Mouse (Mus musculus) embryonic facial prominence, embryonic 12.5 days (tissue): ENCODE data around the gene Pold1. TPM values are rescaled to one million over a fixed set of nuclear protein-coding genes. Genes with fewer than 3 reads are reported as not detected.
A peak's percentile ranks its signal among the peaks of the same experiment; 100 is the strongest.

Source experiments
- ATAC-seq: fragments of 200-750 bp; cut with Nextera tagmentation; 2 replicates; pipeline ENCODE4 v1.8.0; 2017; ENCODE audit not compliant: insufficient number of reproducible peaks, insufficient read depth, low FRiP score, low TSS enrichment
- H3K27ac ChIP-seq: fragments of 300-500 bp; sonication (generic); 2 replicates; pipeline ENCODE4 v1.5.1; 2016; ENCODE audit warnings: mild to moderate bottlenecking
- H3K27me3 ChIP-seq: fragments of 300-500 bp; sonication (generic); 2 replicates; pipeline ENCODE4 v1.6.1; 2016; ENCODE audit warnings: mild to moderate bottlenecking, moderate library complexity
- H3K36me3 ChIP-seq: fragments of 300-500 bp; sonication (generic); 2 replicates; pipeline ENCODE4 v1.6.1; 2016; ENCODE audit warnings: mild to moderate bottlenecking
- H3K4me1 ChIP-seq: fragments of 300-500 bp; sonication (generic); 2 replicates; pipeline ENCODE4 v1.6.1; 2016
- H3K4me2 ChIP-seq: fragments of 300-500 bp; sonication (generic); replicated peaks from 2 replicates; pipeline ENCODE4 v1.6.1; 2016; ENCODE audit warnings: mild to moderate bottlenecking, moderate library complexity
- H3K4me3 ChIP-seq: fragments of 300-500 bp; sonication (generic); 2 replicates; pipeline ENCODE4 v1.5.1; 2016; ENCODE audit warnings: mild to moderate bottlenecking
- H3K9ac ChIP-seq: fragments of 300-500 bp; sonication (generic); 2 replicates; pipeline ENCODE4 v1.6.1; 2016; ENCODE audit warnings: mild to moderate bottlenecking, moderate library complexity
- H3K9me3 ChIP-seq: fragments of 300-500 bp; sonication (generic); 2 replicates; pipeline ENCODE4 v1.6.1; 2016; ENCODE audit warnings: mild to moderate bottlenecking, moderate library complexity
- WGBS: fragments of 180-500 bp; shearing (Covaris S2); methylation state at CpG from one replicate; pipeline ENCODE4 v1.1.7; 2016; 5-methylcytosine and 5-hydroxymethylcytosine counted together
- polyA plus RNA-seq: library from polyadenylated mRNA; unstranded; fragments of >200 nt; fragmentation: Nextera tagmentation; extraction: Ambion mirVana; gene quantifications from 2 replicates; pipeline ENCODE4 v1.2.1, GENCODE M21; 2016

Gene Pold1
- polyA plus RNA-seq, 1 experiment from 2014 or later: 125 TPM

DNA sequence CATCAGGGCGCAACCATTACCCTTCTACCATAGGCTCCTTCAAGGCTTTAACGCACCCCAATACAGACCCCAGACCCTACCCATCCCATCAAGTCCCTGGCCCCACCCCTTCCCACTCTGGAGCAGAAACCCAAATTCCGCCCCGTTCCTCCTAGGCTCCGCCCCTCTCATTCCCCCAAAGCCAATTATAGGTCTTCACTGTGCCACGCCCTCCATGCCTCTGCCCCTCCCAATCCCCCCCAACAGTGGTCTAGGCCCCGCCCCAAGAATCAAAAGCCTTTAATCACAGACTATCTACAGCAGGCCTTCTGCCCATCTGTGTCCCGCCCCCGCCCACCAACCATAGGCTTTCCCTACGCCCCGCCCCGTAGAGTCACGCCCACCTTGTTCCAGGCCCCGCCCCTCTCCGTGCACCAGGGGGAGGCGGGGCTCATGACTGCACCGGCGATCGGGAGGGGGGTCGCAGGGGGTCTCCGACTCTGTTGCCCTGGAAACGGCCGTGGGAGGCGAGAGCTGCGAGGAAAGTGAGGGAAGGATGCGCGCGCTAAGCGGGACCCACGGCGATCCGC is 4.6 kb upstream of the Pold1 start:
- Histone ChIP-seq H3K9ac (peak overlapping the region; percentile 48), H3K36me3 (peaks cover 28% of the 10 kb centered on the region), H3K9me3 (no peaks in the 10 kb centered on the region), H3K27ac (peak overlapping the region; percentile 96), H3K27me3 (no peaks in the 10 kb centered on the region), H3K4me3 (peak overlapping the region; percentile 74), H3K4me1 (peaks cover 9% of the 10 kb centered on the region), H3K4me2 (peak overlapping the region; percentile 47)
- ATAC-seq: peak; percentile 68
- WGBS: under 1% methylated on average over 31 of the region's 32 CpGs

DNA sequence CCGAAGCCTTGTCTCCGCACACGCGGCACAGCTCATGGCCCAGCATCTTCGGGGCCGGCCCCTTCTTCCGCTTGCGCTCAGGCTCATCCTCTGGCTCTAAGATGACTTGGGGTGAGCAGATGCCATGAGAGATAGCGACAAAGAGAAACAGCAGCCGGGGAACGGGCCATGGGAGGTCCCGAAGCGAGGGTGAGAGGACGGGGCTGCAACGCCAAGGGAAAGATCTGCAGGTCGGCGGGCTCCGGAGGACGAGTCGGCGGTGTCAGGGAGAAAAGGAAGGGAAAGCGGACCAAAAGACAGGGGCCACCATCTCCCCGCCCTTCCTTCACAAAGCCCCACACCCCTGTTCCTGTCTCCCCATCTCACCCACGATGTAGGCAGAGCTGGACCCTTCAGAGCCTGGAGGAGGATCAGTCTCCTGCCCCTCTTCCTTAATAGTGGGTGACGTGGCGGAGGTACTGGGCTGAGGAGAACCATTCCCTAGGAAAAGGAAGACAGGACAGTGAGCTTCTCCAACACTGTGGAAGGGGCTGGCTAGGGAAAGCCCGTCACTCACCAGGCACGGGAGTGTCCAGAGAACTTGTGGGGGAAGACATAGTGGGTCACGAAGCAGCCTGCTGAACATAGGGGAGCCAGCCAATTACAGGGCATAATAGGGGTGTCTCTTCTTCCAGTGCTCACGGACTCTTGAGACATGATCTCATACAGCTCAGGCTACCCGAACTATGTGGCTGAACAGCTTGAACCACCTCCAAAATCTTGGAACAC is 3.7 kb upstream of the Pold1 start:
- Histone ChIP-seq H3K9ac (0 out of 2 replicates have a peak overlapping the region, but pooled peaks have one; percentile 12), H3K4me3 (peak overlapping the region; percentile 74), H3K9me3 (no peaks in the 10 kb centered on the region), H3K36me3 (peaks cover 28% of the 10 kb centered on the region), H3K27ac (peak overlapping the region; percentile 96; the same call in 1 of the 2 replicates), H3K4me2 (peak overlapping the region; percentile 47), H3K4me1 (peaks cover 15% of the 10 kb centered on the region), H3K27me3 (no peaks in the 10 kb centered on the region)
- 83% methylated on average over 29 of the region's 31 CpGs for WGBS
- no peak for ATAC-seq

DNA sequence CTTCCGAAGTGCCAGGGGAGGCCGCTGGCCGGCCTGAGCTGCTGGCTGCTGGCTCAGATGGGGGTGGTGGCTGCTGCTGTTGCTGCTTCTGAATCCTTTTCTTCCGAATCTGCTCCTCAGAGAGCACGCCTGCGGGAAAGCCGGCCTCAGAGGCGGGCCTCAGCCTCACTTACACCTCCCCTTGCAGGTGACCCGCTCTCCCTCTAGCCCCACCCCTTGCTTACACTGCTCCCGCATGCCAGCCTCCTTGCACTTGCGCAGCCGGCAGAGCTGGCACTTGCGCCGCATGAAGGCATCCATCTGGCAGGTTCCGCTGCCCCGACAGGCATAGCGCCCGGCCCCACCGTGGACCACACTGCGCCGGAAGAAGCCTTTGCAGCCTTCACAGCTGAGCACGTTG is 3.1 kb upstream of the Pold1 start:
- 80% methylated on average over 22 of the region's 22 CpGs for WGBS
- Histone ChIP-seq H3K36me3 (peaks cover 28% of the 10 kb centered on the region), H3K9ac (no peak overlapping the region), H3K4me1 (peaks cover 20% of the 10 kb centered on the region), H3K4me2 (no peak overlapping the region), H3K9me3 (no peaks in the 10 kb centered on the region), H3K27me3 (no peaks in the 10 kb centered on the region), H3K27ac (no peak overlapping the region), H3K4me3 (no peak overlapping the region)
- ATAC-seq: no peak

DNA sequence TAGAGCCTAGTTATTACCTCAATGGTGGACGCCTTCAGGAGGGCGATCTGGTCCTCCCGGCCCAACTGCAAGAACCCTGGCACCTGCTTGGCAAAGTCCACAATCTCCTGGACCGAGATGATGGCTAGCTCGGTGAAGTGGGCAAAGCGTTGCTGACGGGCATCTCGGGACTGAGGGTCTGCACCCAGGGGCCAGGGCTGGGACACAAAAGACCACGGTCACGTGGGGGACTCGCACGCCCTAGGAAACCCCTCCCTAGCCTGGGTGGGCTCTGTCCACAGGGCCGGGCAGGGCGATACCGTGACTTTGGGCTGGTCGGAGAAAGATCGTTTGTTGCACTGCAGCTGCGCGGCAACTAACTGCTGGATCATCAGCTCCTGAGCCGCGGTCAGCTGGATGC is 2.7 kb upstream of the Pold1 start:
- H3K27ac ChIP-seq: no peak overlapping the region
- WGBS: 94% methylated on average over 21 of the region's 21 CpGs
- no peak overlapping the region for H3K4me2 ChIP-seq
- peaks cover 20% of the 10 kb centered on the region for H3K4me1 ChIP-seq
- H3K36me3 ChIP-seq: peaks cover 29% of the 10 kb centered on the region
- H3K27me3 ChIP-seq: no peaks in the 10 kb centered on the region
- no peaks in the 10 kb centered on the region for H3K9me3 ChIP-seq
- no peak overlapping the region for H3K4me3 ChIP-seq
- no peak overlapping the region for H3K9ac ChIP-seq
- no peak for ATAC-seq

DNA sequence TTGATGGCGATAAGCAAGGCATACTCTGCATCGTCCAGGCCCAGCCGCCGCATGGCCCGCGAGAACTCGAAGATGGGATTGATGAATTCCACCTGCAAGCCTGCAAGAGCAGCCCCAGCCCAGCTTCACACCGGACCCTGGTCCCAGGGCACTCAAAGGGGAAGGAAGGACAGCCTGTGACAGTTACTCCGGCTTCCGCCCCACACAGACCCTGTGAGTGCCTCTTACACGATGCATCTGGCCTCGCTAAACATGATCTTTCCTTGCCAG is 1.7 kb upstream of the Pold1 start:
- Histone ChIP-seq H3K9me3 (no peaks in the 10 kb centered on the region), H3K4me3 (no peak overlapping the region)
- ATAC-seq: no peak

DNA sequence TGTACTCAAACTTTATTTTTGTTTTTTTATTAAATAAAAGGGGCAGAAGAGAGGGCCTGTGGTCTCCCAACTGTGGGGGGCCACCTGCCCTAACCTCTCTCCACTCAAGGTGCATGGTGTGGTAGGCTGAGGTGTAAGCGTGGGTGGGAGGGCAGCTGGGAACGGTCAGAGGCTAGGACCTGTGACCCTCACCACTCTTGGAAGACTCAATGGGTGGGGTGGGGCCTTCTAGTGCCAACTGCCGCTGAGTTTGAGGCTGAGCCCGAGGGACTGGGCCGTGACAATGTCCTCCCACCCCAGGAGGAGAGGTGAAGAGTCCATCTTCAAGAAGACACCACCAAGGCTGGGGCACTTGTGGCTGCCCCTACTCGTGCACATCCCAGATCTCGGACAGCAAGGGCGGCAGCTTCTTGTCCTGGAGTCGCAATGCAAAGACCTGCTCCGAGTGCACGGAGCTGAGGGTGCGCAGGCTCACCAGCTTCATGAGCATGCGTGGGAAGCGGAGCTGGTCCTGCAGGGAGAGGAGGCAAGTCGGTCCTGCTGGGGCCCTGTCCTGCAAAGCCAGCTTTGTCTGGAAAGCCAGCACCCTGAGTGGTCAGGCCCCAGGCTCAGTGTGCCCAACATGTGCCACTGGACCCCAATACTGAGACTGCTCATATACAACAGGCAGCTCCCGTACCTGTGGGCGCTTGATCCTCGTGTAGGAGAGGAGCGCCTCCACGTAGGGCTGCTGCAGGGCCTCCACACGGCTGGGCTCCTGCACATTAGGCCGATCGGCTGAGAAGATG is 1.2 kb upstream of the Pold1 start:
- no peak for ATAC-seq
- Histone ChIP-seq H3K9ac (no peak overlapping the region), H3K4me3 (no peak overlapping the region), H3K9me3 (no peaks in the 10 kb centered on the region), H3K4me2 (no peak overlapping the region), H3K4me1 (peaks cover 20% of the 10 kb centered on the region), H3K36me3 (peaks cover 33% of the 10 kb centered on the region), H3K27ac (no peak overlapping the region), H3K27me3 (no peaks in the 10 kb centered on the region)
- WGBS: 94% methylated on average over 23 of the region's 23 CpGs

More for the DNA sequence above, 1.7 kb upstream of the Pold1 start:
- Histone ChIP-seq H3K27ac (no peak overlapping the region), H3K27me3 (no peaks in the 10 kb centered on the region), H3K4me2 (no peak overlapping the region), H3K9ac (no peak overlapping the region), H3K36me3 (peaks cover 33% of the 10 kb centered on the region), H3K4me1 (peaks cover 20% of the 10 kb centered on the region)
- WGBS: 93% methylated on average over 12 of the region's 12 CpGs

DNA sequence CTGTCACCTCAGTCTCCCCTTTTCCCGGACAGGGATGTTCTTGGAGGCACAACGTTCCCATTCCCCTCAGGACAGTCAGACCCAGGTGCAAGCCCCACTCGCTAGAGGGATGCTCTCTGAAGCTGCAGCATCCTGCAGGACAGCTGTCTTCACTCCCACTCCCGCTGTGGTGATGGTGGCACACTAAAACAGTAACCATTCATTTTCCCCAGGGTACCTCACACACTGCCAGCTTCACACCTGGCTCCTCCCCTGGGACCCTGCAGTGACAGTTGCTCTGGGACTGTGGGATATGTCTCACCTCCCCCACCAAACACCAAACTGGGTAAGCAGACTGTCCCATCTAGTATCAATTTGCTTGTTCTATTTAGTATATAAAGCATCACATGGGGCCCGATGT is 924 bp downstream of the Pold1 start:
- peaks cover 33% of the 10 kb centered on the region for H3K36me3 ChIP-seq
- H3K4me1 ChIP-seq: peaks cover 15% of the 10 kb centered on the region
- H3K4me2 ChIP-seq: peak overlapping the region; percentile 77
- no peaks in the 10 kb centered on the region for H3K27me3 ChIP-seq
- H3K27ac ChIP-seq: no peak overlapping the region
- no peak for ATAC-seq
- H3K4me3 ChIP-seq: peak overlapping the region; percentile 70
- WGBS: 23% methylated on average over 5 of the region's 5 CpGs
- H3K9me3 ChIP-seq: no peaks in the 10 kb centered on the region
- H3K9ac ChIP-seq: peak overlapping the region; percentile 67

DNA sequence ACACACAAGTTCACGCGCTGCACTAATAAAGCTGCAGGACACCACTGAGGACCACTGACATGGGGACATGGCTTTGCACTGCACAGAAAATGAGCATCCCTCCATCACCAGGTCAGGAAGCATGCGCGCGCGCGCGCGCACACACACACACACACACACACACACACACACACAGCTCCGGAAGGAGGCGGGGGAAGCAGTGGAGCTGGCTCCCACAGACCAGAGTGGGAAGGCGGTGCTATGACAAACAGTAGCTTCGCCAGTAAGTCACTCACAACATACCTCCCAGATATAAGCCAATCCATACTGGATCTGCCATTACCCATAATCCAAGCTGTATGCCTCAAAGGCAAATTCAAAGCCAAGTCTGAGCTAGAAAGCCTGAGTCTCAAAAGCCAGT is 1.6 kb downstream of the Pold1 start:
- Histone ChIP-seq H3K36me3 (peaks cover 37% of the 10 kb centered on the region), H3K27ac (no peak overlapping the region), H3K4me3 (peak overlapping the region; percentile 70; the same call in 1 of the 2 replicates), H3K27me3 (no peaks in the 10 kb centered on the region), H3K4me2 (peak overlapping the region; percentile 77), H3K9ac (peak overlapping the region; percentile 67; the same call in 1 of the 2 replicates), H3K4me1 (peaks cover 11% of the 10 kb centered on the region), H3K9me3 (no peaks in the 10 kb centered on the region)
- 90% methylated on average over 13 of the region's 13 CpGs for WGBS
- no peak for ATAC-seq

DNA sequence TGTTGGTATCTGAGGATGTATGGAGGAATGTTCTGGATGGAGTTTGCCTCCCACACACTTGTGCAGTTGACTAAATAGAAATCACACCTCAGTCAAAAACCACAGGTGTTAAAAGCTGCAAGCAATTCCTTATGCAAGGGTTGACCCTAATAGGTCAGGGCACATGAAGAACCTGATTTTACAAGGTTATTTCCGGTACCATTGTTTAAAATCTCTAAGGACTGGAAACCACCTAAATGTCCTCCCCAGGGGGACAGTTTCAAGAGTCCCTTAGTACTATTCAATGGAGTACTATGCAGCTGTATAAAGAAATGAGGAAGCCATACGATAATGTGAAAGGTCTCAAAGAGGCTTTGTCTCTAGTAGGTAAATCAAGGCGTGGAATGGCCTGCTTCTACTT is 2.4 kb downstream of the Pold1 start:
- Histone ChIP-seq H3K27ac (no peak overlapping the region), H3K9ac (no peak overlapping the region), H3K4me3 (no peak overlapping the region), H3K36me3 (peaks cover 37% of the 10 kb centered on the region), H3K4me1 (peaks cover 11% of the 10 kb centered on the region), H3K4me2 (no peak overlapping the region), H3K9me3 (no peaks in the 10 kb centered on the region), H3K27me3 (no peaks in the 10 kb centered on the region)
- WGBS: 93% methylated on average over 3 of the region's 3 CpGs
- no peak for ATAC-seq

DNA sequence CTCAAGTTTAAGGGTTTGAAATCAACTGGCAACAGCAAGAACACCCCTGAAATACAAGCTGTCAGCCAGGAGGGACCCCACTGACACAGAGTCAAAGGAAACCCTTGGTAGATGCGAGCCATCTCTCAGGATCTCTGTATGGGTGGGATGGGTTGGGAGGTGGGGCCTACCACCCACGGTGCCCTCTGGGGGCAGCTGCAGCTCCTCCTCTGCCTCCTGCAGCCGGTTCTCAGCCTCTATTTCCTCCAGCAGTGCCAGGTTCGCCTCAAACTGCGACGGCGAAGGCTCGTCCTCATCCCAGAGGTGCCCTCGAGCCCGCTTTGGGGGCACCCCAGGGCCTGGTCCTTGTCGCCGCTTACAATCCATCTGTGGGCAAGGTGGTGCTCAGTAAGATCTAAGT is 5.6 kb downstream of the Pold1 start:
- H3K4me2 ChIP-seq: no peak overlapping the region
- peaks cover 51% of the 10 kb centered on the region for H3K36me3 ChIP-seq
- ATAC-seq: no peak
- H3K4me1 ChIP-seq: peaks cover 11% of the 10 kb centered on the region
- H3K9ac ChIP-seq: no peak overlapping the region
- no peaks in the 10 kb centered on the region for H3K9me3 ChIP-seq
- H3K27ac ChIP-seq: no peak overlapping the region
- H3K27me3 ChIP-seq: no peaks in the 10 kb centered on the region
- H3K4me3 ChIP-seq: no peak overlapping the region
- 83% methylated on average over 12 of the region's 12 CpGs for WGBS

DNA sequence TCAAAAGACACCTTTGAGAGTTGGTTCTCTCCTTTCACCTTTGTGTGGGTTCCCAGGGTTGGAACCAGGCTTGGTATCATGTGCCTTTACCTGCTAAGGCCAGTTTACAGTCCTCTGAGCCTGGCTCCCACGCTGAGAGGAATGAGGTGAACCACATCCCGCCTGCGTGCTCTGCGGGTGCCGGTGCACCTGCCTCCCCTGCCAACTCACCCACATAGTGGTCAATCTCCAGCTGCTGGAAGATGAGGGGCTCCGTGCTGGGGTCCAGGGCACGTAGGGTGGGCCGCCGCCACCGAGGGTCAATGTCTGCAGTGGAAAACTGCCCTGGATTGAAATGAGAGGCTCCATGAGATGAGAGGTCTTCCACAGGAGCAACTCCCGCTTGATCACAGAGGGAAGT is 6.1 kb downstream of the Pold1 start:
- Histone ChIP-seq H3K4me1 (peaks cover 7% of the 10 kb centered on the region), H3K9ac (no peak overlapping the region), H3K27me3 (no peaks in the 10 kb centered on the region), H3K27ac (no peak overlapping the region), H3K4me3 (no peak overlapping the region), H3K9me3 (no peaks in the 10 kb centered on the region), H3K4me2 (no peak overlapping the region), H3K36me3 (peaks cover 56% of the 10 kb centered on the region)
- no peak for ATAC-seq
- 96% methylated on average over 11 of the region's 11 CpGs for WGBS
